Mouse (Mus musculus): ENCODE data around the gene Rasgef1b.

Gene Rasgef1b

GRCm38 (mm10) chr5:99728649-99729212, at the start of gene Rasgef1b:
Gene Rasgef1b (minus strand): TSS chr5:99729065.
- peak; percentile 90 for DNase-seq

GRCm38 (mm10) chr5:99775342-99775741, 46.5 kb upstream of the Rasgef1b start:
- DNase-seq: no peak

- DNase-seq: no peak
Measured at GRCm38 (mm10) chr5:99773265-99773664, 44.4 kb upstream of the Rasgef1b start.

- DNase-seq: no peak
Measured at GRCm38 (mm10) chr5:99764246-99764645, 35.4 kb upstream of the Rasgef1b start.

- no peak for DNase-seq
Measured at GRCm38 (mm10) chr5:99758859-99759258, 30.0 kb upstream of the Rasgef1b start.

- DNase-seq: no peak
Measured at GRCm38 (mm10) chr5:99753843-99754242, 25.0 kb upstream of the Rasgef1b start.

GRCm38 (mm10) chr5:99753368-99753767, 24.5 kb upstream of the Rasgef1b start:
- no peak for DNase-seq

GRCm38 (mm10) chr5:99752670-99753231, 23.9 kb upstream of the Rasgef1b start:
- no peak for DNase-seq

GRCm38 (mm10) chr5:99748417-99748816, 19.6 kb upstream of the Rasgef1b start:
- no peak for DNase-seq

GRCm38 (mm10) chr5:99746087-99746486, 17.2 kb upstream of the Rasgef1b start:
- no peak for DNase-seq

GRCm38 (mm10) chr5:99742874-99743273, 14.0 kb upstream of the Rasgef1b start:
- no peak for DNase-seq

GRCm38 (mm10) chr5:99742056-99742455, 13.2 kb upstream of the Rasgef1b start:
- no peak for DNase-seq

GRCm38 (mm10) chr5:99737937-99738727, 9.3 kb upstream of the Rasgef1b start:
- no peak for DNase-seq

GRCm38 (mm10) chr5:99729931-99730330, 1.1 kb upstream of the Rasgef1b start:
- DNase-seq: no peak

- peak; percentile 33 for DNase-seq
Measured at GRCm38 (mm10) chr5:99729361-99729882, 557 bp upstream of the Rasgef1b start.

GRCm38 (mm10) chr5:99728027-99728451, 826 bp downstream of the Rasgef1b start:
- peak; percentile 1 for DNase-seq

- no peak for DNase-seq
Measured at GRCm38 (mm10) chr5:99723941-99724340, 4.9 kb downstream of the Rasgef1b start.

GRCm38 (mm10) chr5:99722310-99722709, 6.6 kb downstream of the Rasgef1b start:
- no peak for DNase-seq

- DNase-seq: no peak
Measured at GRCm38 (mm10) chr5:99720554-99720953, 8.3 kb downstream of the Rasgef1b start.

- DNase-seq: no peak
Measured at GRCm38 (mm10) chr5:99717917-99718316, 10.9 kb downstream of the Rasgef1b start.

- no peak for DNase-seq
Measured at GRCm38 (mm10) chr5:99715281-99715744, 13.6 kb downstream of the Rasgef1b start.

- no peak for DNase-seq
Measured at GRCm38 (mm10) chr5:99711947-99712346, 16.9 kb downstream of the Rasgef1b start.

GRCm38 (mm10) chr5:99708706-99709105, 20.2 kb downstream of the Rasgef1b start:
- no peak for DNase-seq

GRCm38 (mm10) chr5:99707261-99707660, 21.6 kb downstream of the Rasgef1b start:
- peak; percentile 51 for DNase-seq
